Mouse (Mus musculus): ENCODE data around the gene Orc6. TPM values are rescaled to one million over a fixed set of nuclear protein-coding genes. Genes with fewer than 3 reads are reported as not detected.

The Orc6 gene
- total RNA-seq (2015; ENCODE audit: low replicate concordance) (38.2 and 48.5 TPM in 2 replicates), total RNA-seq (2017; ENCODE audit: low replicate concordance) (47.6 and 89.5 TPM in 2 replicates)

GRCm38 (mm10) chr8:85299434-85300077 lies at the start of gene Orc6, which contains the start of gene Vps35:
Gene Orc6 (plus strand): TSS chr8:85299632.
Gene Vps35 (minus strand): TSS chr8:85299802.
- peak; percentile 94 for ATAC-seq (replicated peaks; ENCODE audit: low FRiP score, poor library complexity, severe bottlenecking)

GRCm38 (mm10) chr8:85286846-85287245 lies 12.6 kb upstream of the Orc6 start:
- ATAC-seq (replicated peaks; ENCODE audit: low FRiP score, poor library complexity, severe bottlenecking) = no peak

- peak; percentile 50 for ATAC-seq (replicated peaks; ENCODE audit: low FRiP score, poor library complexity, severe bottlenecking)
These were observed 615 bp upstream of the Orc6 start for GRCm38 (mm10) chr8:85298600-85299433.

GRCm38 (mm10) chr8:85301941-85302340 lies 2.5 kb downstream of the Orc6 start:
- no peak for ATAC-seq (replicated peaks; ENCODE audit: low FRiP score, poor library complexity, severe bottlenecking)

GRCm38 (mm10) chr8:85302931-85303330 lies 3.5 kb downstream of the Orc6 start:
- no peak for ATAC-seq (replicated peaks; ENCODE audit: low FRiP score, poor library complexity, severe bottlenecking)

GRCm38 (mm10) chr8:85303531-85303930 lies 4.1 kb downstream of the Orc6 start:
- ATAC-seq (replicated peaks; ENCODE audit: low FRiP score, poor library complexity, severe bottlenecking) = no peak

GRCm38 (mm10) chr8:85308564-85308963 lies 9.1 kb downstream of the Orc6 start:
- ATAC-seq (replicated peaks; ENCODE audit: low FRiP score, poor library complexity, severe bottlenecking) = no peak

GRCm38 (mm10) chr8:85311743-85312142 lies 12.3 kb downstream of the Orc6 start:
- ATAC-seq (replicated peaks; ENCODE audit: low FRiP score, poor library complexity, severe bottlenecking) = peak; percentile 54

GRCm38 (mm10) chr8:85313036-85313435 lies 13.6 kb downstream of the Orc6 start:
- ATAC-seq (replicated peaks; ENCODE audit: low FRiP score, poor library complexity, severe bottlenecking) = no peak

GRCm38 (mm10) chr8:85318534-85318933 lies 19.1 kb downstream of the Orc6 start:
- ATAC-seq (replicated peaks; ENCODE audit: low FRiP score, poor library complexity, severe bottlenecking) = peak; percentile 89

GRCm38 (mm10) chr8:85321981-85322380 lies 22.5 kb downstream of the Orc6 start:
- no peak for ATAC-seq (replicated peaks; ENCODE audit: low FRiP score, poor library complexity, severe bottlenecking)

GRCm38 (mm10) chr8:85323084-85323483 lies 23.7 kb downstream of the Orc6 start:
- no peak for ATAC-seq (replicated peaks; ENCODE audit: low FRiP score, poor library complexity, severe bottlenecking)

- ATAC-seq (replicated peaks; ENCODE audit: low FRiP score, poor library complexity, severe bottlenecking) = no peak
These were observed 27.6 kb downstream of the Orc6 start for GRCm38 (mm10) chr8:85327036-85327435.

GRCm38 (mm10) chr8:85329506-85329905 lies 30.1 kb downstream of the Orc6 start:
- no peak for ATAC-seq (replicated peaks; ENCODE audit: low FRiP score, poor library complexity, severe bottlenecking)

GRCm38 (mm10) chr8:85335105-85335504 lies 35.7 kb downstream of the Orc6 start:
- ATAC-seq (replicated peaks; ENCODE audit: low FRiP score, poor library complexity, severe bottlenecking) = no peak

GRCm38 (mm10) chr8:85336211-85336933 lies 36.9 kb downstream of the Orc6 start:
- ATAC-seq (replicated peaks; ENCODE audit: low FRiP score, poor library complexity, severe bottlenecking) = no peak

GRCm38 (mm10) chr8:85337681-85338080 lies 38.2 kb downstream of the Orc6 start:
- ATAC-seq (replicated peaks; ENCODE audit: low FRiP score, poor library complexity, severe bottlenecking) = no peak

- no peak for ATAC-seq (replicated peaks; ENCODE audit: low FRiP score, poor library complexity, severe bottlenecking)
These were observed 40.6 kb downstream of the Orc6 start for GRCm38 (mm10) chr8:85339871-85340573.

- ATAC-seq (replicated peaks; ENCODE audit: low FRiP score, poor library complexity, severe bottlenecking) = 0 out of 2 replicates have a peak, but pooled peaks have one; percentile 35
These were observed 53.9 kb downstream of the Orc6 start for GRCm38 (mm10) chr8:85353287-85353686.

Data from erythroblast, adult 5-6 weeks (primary cell).